In the genomic region with DNA sequence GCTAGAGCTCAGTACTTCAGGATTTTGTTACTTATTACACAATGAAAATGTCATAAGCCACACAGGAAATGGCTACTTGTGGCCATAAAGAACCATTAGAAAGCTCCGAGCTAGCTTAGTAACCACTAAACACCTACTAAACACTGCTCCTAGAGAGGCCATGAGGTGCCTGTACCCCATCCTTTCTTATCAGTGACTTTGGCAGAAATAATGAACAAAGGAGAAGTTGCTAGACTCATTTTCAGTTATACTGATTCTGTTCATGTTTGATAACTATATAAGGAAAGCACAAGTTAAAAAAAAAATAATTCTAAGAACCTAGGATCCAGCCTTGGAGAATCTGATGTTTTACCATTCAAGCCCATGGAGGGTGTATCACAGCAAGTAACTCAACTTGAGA, we compare ENCODE assay signal across 16 mouse cellular contexts.
"Had no signal": no experiment of that assay in that cellular context is flagged by ENCODE, and none has a peak within 500 bp of the region (broad histone marks: within the 10 kb centered on the region; RNA-seq: fewer than 3 reads in every experiment).

No protein-coding gene starts in this region.

- H3K9me3 ChIP-seq: neural tube, embryonic 13.5 days; neural tube, embryonic 15.5 days; stomach, embryonic 15.5 days had no signal

- H3K9ac ChIP-seq: neural tube, embryonic 13.5 days; neural tube, embryonic 15.5 days; stomach, embryonic 15.5 days had no signal

- H3K4me3 ChIP-seq: neural tube, embryonic 13.5 days; neural tube, embryonic 15.5 days; stomach, embryonic 15.5 days had no signal

- H3K4me2 ChIP-seq: neural tube, embryonic 13.5 days; neural tube, embryonic 15.5 days; stomach, embryonic 15.5 days had no signal

- H3K27ac ChIP-seq: neural tube, embryonic 13.5 days; neural tube, embryonic 15.5 days; stomach, embryonic 15.5 days; stomach, postnatal 0 days had no signal

- DNase-seq: retina, postnatal 1 day; right cerebral cortex, adult 18-20 months; right cerebral cortex, postnatal 14 days; right cerebral cortex, postnatal 25 days; right cerebral cortex, postnatal 4 days; spleen, adult 18-20 months; thymus, adult 18-20 months; thymus, adult 2 months; thymus, postnatal 14 days; thymus, postnatal 25 days; thymus, postnatal 36 days; thymus, postnatal 4 days had no signal

- H3K27me3 ChIP-seq: neural tube, embryonic 13.5 days; neural tube, embryonic 15.5 days; stomach, embryonic 15.5 days had no signal

- H3K4me1 ChIP-seq: neural tube, embryonic 15.5 days; stomach, embryonic 15.5 days had no signal

- H3K36me3 ChIP-seq: stomach, embryonic 15.5 days had no signal
